15 mouse cellular contexts compared by ENCODE assay signal in the genomic region with DNA sequence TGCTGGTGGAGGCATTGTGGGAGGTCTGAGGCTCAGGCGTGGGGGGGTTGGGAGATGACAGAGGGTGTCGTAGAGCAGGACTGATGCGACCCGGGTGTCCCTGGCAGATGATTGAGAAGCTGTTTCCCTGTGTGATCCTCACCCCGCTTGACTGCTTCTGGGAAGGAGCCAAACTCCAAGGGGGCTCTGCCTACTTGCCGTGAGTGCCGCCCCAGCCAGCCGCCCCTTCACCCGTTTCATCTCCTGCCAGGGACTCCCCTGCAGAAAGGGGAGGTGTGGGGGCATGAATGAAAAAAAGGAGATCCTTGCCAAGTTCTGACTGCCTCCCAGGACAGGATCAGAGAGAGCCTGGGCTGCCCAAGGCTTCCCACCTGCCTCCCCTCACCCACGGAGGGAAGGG. TPM values are rescaled to one million over a fixed set of nuclear protein-coding genes. Genes with fewer than 3 reads are reported as not detected.
A peak's percentile ranks its signal among the peaks of the same experiment; 100 is the strongest.
DNase-seq lines count a peak whose midpoint lies in the region; ATAC-seq and TF ChIP-seq lines count a peak whose summit lies in the region.
"Had no signal": no experiment of that assay in that cellular context is flagged by ENCODE, and none has a peak within 500 bp of the region (broad histone marks: within the 10 kb centered on the region; RNA-seq: fewer than 3 reads in every experiment).

No protein-coding gene starts in this region.

- TF ChIP-seq CTCF in E14TG2a.4 (conservative IDR thresholded peaks at IDR 0.05; ENCODE audit: low read length): no peak

- ATAC-seq in forebrain, embryonic 13.5 days: no peak
- ATAC-seq in forebrain, embryonic 12.5 days (ENCODE audit: low FRiP score): no peak
- peak; percentile 29; the same call in 1 of the 2 replicates for ATAC-seq in kidney, embryonic 16.5 days (ENCODE audit: low FRiP score, low TSS enrichment)
- ATAC-seq in embryonic facial prominence, embryonic 13.5 days (ENCODE audit: insufficient number of reproducible peaks, insufficient read depth, low FRiP score, low TSS enrichment, low read depth): no peak
- ATAC-seq in erythroblast, adult 5-6 weeks (replicated peaks; ENCODE audit: low FRiP score, poor library complexity, severe bottlenecking): no peak
- ATAC-seq: activated CD4-positive, CD25-positive, alpha-beta regulatory T cell, adult 4 months had no signal

- H3K27ac ChIP-seq in forebrain, embryonic 13.5 days: no peak overlapping the region
- H3K27ac ChIP-seq in forebrain, embryonic 12.5 days: no peak overlapping the region
- H3K27ac ChIP-seq in kidney, embryonic 16.5 days (ENCODE audit: low read length): 0 out of 2 replicates have a peak overlapping the region, but pooled peaks have one; percentile 1
- 0 out of 2 replicates have a peak overlapping the region, but pooled peaks have one; percentile 22 for H3K27ac ChIP-seq in embryonic facial prominence, embryonic 13.5 days
- H3K27ac ChIP-seq: limb, embryonic 15.5 days had no signal

- no peaks in the 10 kb centered on the region for H3K27me3 ChIP-seq in forebrain, embryonic 13.5 days
- no peaks in the 10 kb centered on the region for H3K27me3 ChIP-seq in forebrain, embryonic 12.5 days
- H3K27me3 ChIP-seq in kidney, embryonic 16.5 days (ENCODE audit: insufficient read depth, low read length): no peaks in the 10 kb centered on the region
- H3K27me3 ChIP-seq in E14TG2a.4 (ENCODE audit: insufficient read depth, low read length): no peaks in the 10 kb centered on the region
- H3K27me3 ChIP-seq in embryonic facial prominence, embryonic 13.5 days: no peaks in the 10 kb centered on the region; the same call in 1 of the 2 replicates
- H3K27me3 ChIP-seq: limb, embryonic 15.5 days had no signal

- 0 out of 2 replicates have a peak overlapping the region, but pooled peaks have one; percentile 40 for H3K9ac ChIP-seq in forebrain, embryonic 13.5 days
- H3K9ac ChIP-seq in forebrain, embryonic 12.5 days: no peak overlapping the region
- H3K9ac ChIP-seq in kidney, embryonic 16.5 days (replicated peaks; ENCODE audit: low read length): no peak overlapping the region
- peak overlapping the region; percentile 21; the same call in 1 of the 2 replicates for H3K9ac ChIP-seq in embryonic facial prominence, embryonic 13.5 days
- H3K9ac ChIP-seq: limb, embryonic 15.5 days had no signal

- H3K36me3 ChIP-seq in forebrain, embryonic 13.5 days (ENCODE audit: poor library complexity, severe bottlenecking): peaks cover 28% of the 10 kb centered on the region; the same call in 1 of the 2 replicates
- peaks cover 34% of the 10 kb centered on the region for H3K36me3 ChIP-seq in forebrain, embryonic 12.5 days (replicated peaks)
- peaks cover 10% of the 10 kb centered on the region for H3K36me3 ChIP-seq in kidney, embryonic 16.5 days (ENCODE audit: insufficient read depth, low read length)
- peaks cover 100% of the 10 kb centered on the region for H3K36me3 ChIP-seq in E14TG2a.4 (ENCODE audit: insufficient read depth, low read length)
- peaks cover 37% of the 10 kb centered on the region for H3K36me3 ChIP-seq in embryonic facial prominence, embryonic 13.5 days

- peak overlapping the region; percentile 13; the same call in 1 of the 2 replicates for H3K4me2 ChIP-seq in forebrain, embryonic 13.5 days
- no peak overlapping the region for H3K4me2 ChIP-seq in forebrain, embryonic 12.5 days
- no peak overlapping the region for H3K4me2 ChIP-seq in kidney, embryonic 16.5 days (replicated peaks; ENCODE audit: low read depth, low read length)
- H3K4me2 ChIP-seq in embryonic facial prominence, embryonic 13.5 days: peak overlapping the region; percentile 18; the same call in 1 of the 2 replicates
- H3K4me2 ChIP-seq: limb, embryonic 15.5 days had no signal

- WGBS in forebrain, embryonic 13.5 days: 51% methylated on average over 10 of the region's 10 CpGs
- WGBS in forebrain, embryonic 12.5 days: 67% methylated on average over 10 of the region's 10 CpGs
- 48% methylated on average over 10 of the region's 10 CpGs for WGBS in kidney, embryonic 16.5 days
- 43% methylated on average over 10 of the region's 10 CpGs for WGBS in embryonic facial prominence, embryonic 13.5 days

- peaks cover 17% of the 10 kb centered on the region for H3K4me1 ChIP-seq in forebrain, embryonic 13.5 days
- no peaks in the 10 kb centered on the region; the same call in 1 of the 2 replicates for H3K4me1 ChIP-seq in forebrain, embryonic 12.5 days
- peaks cover 12% of the 10 kb centered on the region for H3K4me1 ChIP-seq in kidney, embryonic 16.5 days (ENCODE audit: insufficient read depth, low read length)
- peaks cover 97% of the 10 kb centered on the region for H3K4me1 ChIP-seq in E14TG2a.4 (replicated peaks; ENCODE audit: low read depth, low read length)
- peaks cover 42% of the 10 kb centered on the region for H3K4me1 ChIP-seq in embryonic facial prominence, embryonic 13.5 days

- DNase-seq in kidney, postnatal 25 days: no peak
- DNase-seq in right cerebral cortex, adult 18-20 months: no peak
- DNase-seq: gastrocnemius, postnatal 25 days; lung, adult 2 months; right cerebral cortex, postnatal 25 days had no signal

- H3K4me3 ChIP-seq in forebrain, embryonic 13.5 days: no peak overlapping the region
- H3K4me3 ChIP-seq in forebrain, embryonic 12.5 days (replicated peaks): no peak overlapping the region
- H3K4me3 ChIP-seq in kidney, embryonic 16.5 days (ENCODE audit: low read length): no peak overlapping the region
- H3K4me3 ChIP-seq in E14TG2a.4 (replicated peaks; ENCODE audit: low read length): peak overlapping the region; percentile 52
- no peak overlapping the region for H3K4me3 ChIP-seq in embryonic facial prominence, embryonic 13.5 days
- H3K4me3 ChIP-seq: limb, embryonic 15.5 days; megakaryocyte, embryonic 14.5 days had no signal

- no peaks in the 10 kb centered on the region for H3K9me3 ChIP-seq in forebrain, embryonic 13.5 days (replicated peaks)
- no peaks in the 10 kb centered on the region for H3K9me3 ChIP-seq in forebrain, embryonic 12.5 days
- H3K9me3 ChIP-seq in kidney, embryonic 16.5 days (ENCODE audit: low read length): no peaks in the 10 kb centered on the region
- no peaks in the 10 kb centered on the region for H3K9me3 ChIP-seq in E14TG2a.4 (ENCODE audit: low read length)
- no peaks in the 10 kb centered on the region for H3K9me3 ChIP-seq in embryonic facial prominence, embryonic 13.5 days
- H3K9me3 ChIP-seq: limb, embryonic 15.5 days; megakaryocyte, embryonic 14.5 days had no signal

RNA-seq across cellular contexts. Expression of gene Ptch2, which starts 9.3 kb away (rescaled TPM):
- polyA plus RNA-seq in forebrain, embryonic 13.5 days (2015; fragmentation: Nextera tagmentation; extraction: Ambion mirVana): 4.0 and 5.8 TPM in 2 replicates
- 5.9 and 6.7 TPM in 2 replicates for polyA plus RNA-seq in forebrain, embryonic 12.5 days (2016; fragmentation: Nextera tagmentation; extraction: Ambion mirVana)
- 8.8 and 10.0 TPM in 2 replicates for polyA plus RNA-seq in kidney, embryonic 16.5 days (2015; fragmentation: Nextera tagmentation; extraction: Ambion mirVana)
- 20.5 and 26.8 TPM in 2 replicates for polyA plus RNA-seq in embryonic facial prominence, embryonic 13.5 days (2015; fragmentation: Nextera tagmentation; extraction: Ambion mirVana)
- 0.19 and 0.21 TPM in 2 replicates for total RNA-seq in erythroblast, adult 5-6 weeks (2015; ENCODE audit: low replicate concordance)
- 0.09 TPM in 1 of 2 replicates, not detected in the other for total RNA-seq in erythroblast, adult 5-6 weeks (2017; ENCODE audit: low replicate concordance)
- polyA plus RNA-seq: activated CD4-positive, CD25-positive, alpha-beta regulatory T cell, adult 4 months had no signal

RNA-seq across cellular contexts. Expression of gene Btbd19, which starts 20.4 kb away (rescaled TPM):
- polyA plus RNA-seq in forebrain, embryonic 13.5 days (2015; fragmentation: Nextera tagmentation; extraction: Ambion mirVana): 3.1 and 3.9 TPM in 2 replicates
- 3.2 and 5.2 TPM in 2 replicates for polyA plus RNA-seq in forebrain, embryonic 12.5 days (2016; fragmentation: Nextera tagmentation; extraction: Ambion mirVana)
- 5.1 and 5.3 TPM in 2 replicates for polyA plus RNA-seq in kidney, embryonic 16.5 days (2015; fragmentation: Nextera tagmentation; extraction: Ambion mirVana)
- 5.8 and 6.2 TPM in 2 replicates for polyA plus RNA-seq in embryonic facial prominence, embryonic 13.5 days (2015; fragmentation: Nextera tagmentation; extraction: Ambion mirVana)
- total RNA-seq in erythroblast, adult 5-6 weeks (2015; ENCODE audit: low replicate concordance): 1.0 and 3.1 TPM in 2 replicates
- 0.68 and 1.3 TPM in 2 replicates for total RNA-seq in erythroblast, adult 5-6 weeks (2017; ENCODE audit: low replicate concordance)

RNA-seq across cellular contexts. Expression of gene Tctex1d4, which starts 21.5 kb away (rescaled TPM):
- 0.40 TPM in 1 of 2 replicates, not detected in the other for polyA plus RNA-seq in forebrain, embryonic 13.5 days (2015; fragmentation: Nextera tagmentation; extraction: Ambion mirVana)
- polyA plus RNA-seq in forebrain, embryonic 12.5 days (2016; fragmentation: Nextera tagmentation; extraction: Ambion mirVana): not detected in 2 replicates
- polyA plus RNA-seq in kidney, embryonic 16.5 days (2015; fragmentation: Nextera tagmentation; extraction: Ambion mirVana): not detected in 2 replicates
- not detected in 2 replicates for polyA plus RNA-seq in embryonic facial prominence, embryonic 13.5 days (2015; fragmentation: Nextera tagmentation; extraction: Ambion mirVana)
- not detected in 2 replicates for total RNA-seq in erythroblast, adult 5-6 weeks (2015; ENCODE audit: low replicate concordance)
- total RNA-seq in erythroblast, adult 5-6 weeks (2017; ENCODE audit: low replicate concordance): not detected in 2 replicates
- total RNA-seq: gastrocnemius, postnatal 25 days had no signal
- polyA plus RNA-seq: heart, embryonic 14.5 days; limb, embryonic 15.5 days had no signal

RNA-seq across cellular contexts. Expression of gene Plk3, which starts 28.6 kb away (rescaled TPM):
- 11.4 and 12.0 TPM in 2 replicates for polyA plus RNA-seq in forebrain, embryonic 13.5 days (2015; fragmentation: Nextera tagmentation; extraction: Ambion mirVana)
- polyA plus RNA-seq in forebrain, embryonic 12.5 days (2016; fragmentation: Nextera tagmentation; extraction: Ambion mirVana): 17.7 and 23.1 TPM in 2 replicates
- polyA plus RNA-seq in kidney, embryonic 16.5 days (2015; fragmentation: Nextera tagmentation; extraction: Ambion mirVana): 3.1 and 3.7 TPM in 2 replicates
- polyA plus RNA-seq in embryonic facial prominence, embryonic 13.5 days (2015; fragmentation: Nextera tagmentation; extraction: Ambion mirVana): 3.2 and 3.3 TPM in 2 replicates
- 0.42 TPM in 1 of 2 replicates, not detected in the other for total RNA-seq in erythroblast, adult 5-6 weeks (2015; ENCODE audit: low replicate concordance)
- 1.7 TPM in 1 of 2 replicates, not detected in the other for total RNA-seq in erythroblast, adult 5-6 weeks (2017; ENCODE audit: low replicate concordance)

RNA-seq across cellular contexts. Expression of gene Rps8, which starts 50.9 kb away (rescaled TPM):
- 667 and 710 TPM in 2 replicates for polyA plus RNA-seq in forebrain, embryonic 13.5 days (2015; fragmentation: Nextera tagmentation; extraction: Ambion mirVana)
- 668 and 669 TPM in 2 replicates for polyA plus RNA-seq in forebrain, embryonic 12.5 days (2016; fragmentation: Nextera tagmentation; extraction: Ambion mirVana)
- 746 and 795 TPM in 2 replicates for polyA plus RNA-seq in kidney, embryonic 16.5 days (2015; fragmentation: Nextera tagmentation; extraction: Ambion mirVana)
- 1,074 and 1,114 TPM in 2 replicates for polyA plus RNA-seq in embryonic facial prominence, embryonic 13.5 days (2015; fragmentation: Nextera tagmentation; extraction: Ambion mirVana)
- total RNA-seq in erythroblast, adult 5-6 weeks (2015; ENCODE audit: low replicate concordance): 981 and 1,137 TPM in 2 replicates
- 281 and 366 TPM in 2 replicates for total RNA-seq in erythroblast, adult 5-6 weeks (2017; ENCODE audit: low replicate concordance)

Comparison
In these comparisons a context has a peak if more than half of its experiments do, and no peak if none do; other contexts are left out.
1. H3K4me2 ChIP-seq: peak in forebrain, embryonic 13.5 days (single experiment) and embryonic facial prominence, embryonic 13.5 days (single experiment); none in forebrain, embryonic 12.5 days (single experiment) and kidney, embryonic 16.5 days (single experiment).
2. H3K9ac ChIP-seq: peak in forebrain, embryonic 13.5 days (single experiment) and embryonic facial prominence, embryonic 13.5 days (single experiment); none in forebrain, embryonic 12.5 days (single experiment) and kidney, embryonic 16.5 days (single experiment).
3. H3K27ac ChIP-seq: peak in kidney, embryonic 16.5 days (single experiment) and embryonic facial prominence, embryonic 13.5 days (single experiment); none in forebrain, embryonic 13.5 days (single experiment) and forebrain, embryonic 12.5 days (single experiment).